In the genomic region with DNA sequence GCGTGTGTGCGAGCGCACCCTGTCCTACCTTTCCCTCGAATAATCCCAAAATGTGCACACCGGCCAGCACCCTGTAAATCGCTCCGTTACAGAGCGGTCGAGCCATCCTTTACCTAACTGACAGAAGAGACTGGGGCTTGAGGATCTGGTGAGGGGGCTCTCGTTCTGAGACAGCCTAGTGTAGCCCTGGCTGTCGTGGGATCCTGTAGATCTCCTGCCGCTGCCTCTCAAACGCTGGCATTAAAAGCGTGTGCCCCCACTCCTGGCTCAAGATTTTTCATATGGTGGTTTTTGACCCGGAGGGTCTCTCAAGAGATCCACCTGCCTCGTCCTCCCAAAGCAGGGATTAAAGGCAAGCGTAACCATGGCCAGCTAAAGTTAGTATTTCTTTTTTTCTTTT, we compare ENCODE assay signal across 8 mouse cellular contexts. TPM values are rescaled to one million over a fixed set of nuclear protein-coding genes. Genes with fewer than 3 reads are reported as not detected.
DNase-seq lines count a peak whose midpoint lies in the region; ATAC-seq and TF ChIP-seq lines count a peak whose summit lies in the region.
"Not testable (repeated sequence)": the region's sequence is repeated elsewhere in the genome, so short reads cannot be mapped to it uniquely, and the experiment has no call there.

A gene (minus strand): TSS at position 101 of the 400 bp plus-strand sequence.

- TF ChIP-seq POLR2A in cortical plate, adult 2 months (IDR thresholded peaks at IDR 0.05; ENCODE audit: extremely low read depth, insufficient read depth, low read length), result not testable (repeated sequence)

- peak within 1 kb of the TSS; percentile 100 for H3K9ac ChIP-seq in ES-E14 (ENCODE audit: insufficient read depth, low read depth, low read length, poor library complexity, severe bottlenecking)
- peak within 1 kb of the TSS; percentile 99 for H3K9ac ChIP-seq in heart, postnatal 0 days (replicated peaks; ENCODE audit: low read depth, low read length)
- peak within 1 kb of the TSS; percentile 99 for H3K9ac ChIP-seq in intestine, postnatal 0 days (ENCODE audit: low read depth, low read length)
- peak within 1 kb of the TSS; percentile 99 for H3K9ac ChIP-seq in lung, postnatal 0 days (replicated peaks; ENCODE audit: low read depth)
- peak within 1 kb of the TSS; percentile 100 for H3K9ac ChIP-seq in neural tube, embryonic 13.5 days

- DNase-seq in ES-E14 (ENCODE audit: low read depth, low spot score); gastrocnemius, adult 18-20 months (ENCODE audit: low spot score); heart, postnatal 0 days (ENCODE audit: low spot score); left cerebral cortex, postnatal 36 days (ENCODE audit: low spot score in 2 of 2); lung, postnatal 0 days (ENCODE audit: low spot score): not testable (repeated sequence)

- TF ChIP-seq CTCF in cortical plate, adult 2 months (IDR thresholded peaks at IDR 0.05; ENCODE audit: extremely low read depth, insufficient read depth, low read length); heart, postnatal 0 days (IDR thresholded peaks at IDR 0.05; ENCODE audit: low read depth); intestine, postnatal 0 days (IDR thresholded peaks at IDR 0.05; ENCODE audit: low read depth); lung, postnatal 0 days (IDR thresholded peaks at IDR 0.05): not testable (repeated sequence)

- TF ChIP-seq EP300 in heart, postnatal 0 days (IDR thresholded peaks at IDR 0.05; ENCODE audit: low read depth); lung, postnatal 0 days (IDR thresholded peaks at IDR 0.05): not testable (repeated sequence)

- ATAC-seq in heart, postnatal 0 days (ENCODE audit: insufficient read depth, low read depth); intestine, postnatal 0 days; lung, postnatal 0 days; neural tube, embryonic 13.5 days (ENCODE audit: low read depth): not testable (repeated sequence)

- H3K36me3 ChIP-seq in ES-E14 (ENCODE audit: control insufficient read depth, insufficient read depth, low read length, poor library complexity, severe bottlenecking); heart, postnatal 0 days (replicated peaks; ENCODE audit: control insufficient read depth, insufficient read depth, low read length); intestine, postnatal 0 days (ENCODE audit: control insufficient read depth, insufficient read depth); lung, postnatal 0 days (ENCODE audit: insufficient read depth, low read length); neural tube, embryonic 13.5 days: not testable (repeated sequence)

- H3K27ac ChIP-seq in ES-E14 (ENCODE audit: insufficient read depth, low read depth, low read length, poor library complexity, severe bottlenecking), result peak within 1 kb of the TSS; percentile 97
- H3K27ac ChIP-seq in cortical plate, adult 2 months (ENCODE audit: insufficient read depth, low read length), result peak within 1 kb of the TSS; percentile 100
- peak within 1 kb of the TSS; percentile 97 for H3K27ac ChIP-seq in heart, postnatal 0 days (ENCODE audit: low read depth)
- H3K27ac ChIP-seq in intestine, postnatal 0 days (ENCODE audit: low read depth, low read length), result peak within 1 kb of the TSS; percentile 99
- peak within 1 kb of the TSS; percentile 99 for H3K27ac ChIP-seq in lung, postnatal 0 days (ENCODE audit: low read length)
- peak within 1 kb of the TSS; percentile 100 for H3K27ac ChIP-seq in neural tube, embryonic 13.5 days (replicated peaks)

- intact Hi-C loops in left cerebral cortex, postnatal 36 days (cut with DNase I), result loop anchor here (2.0 kb wide), 1 partner anchor 140 kb away; no protein-coding TSS in a partner anchor

- WGBS in heart, postnatal 0 days, result 9% methylated on average over 14 of the region's 17 CpGs
- 5% methylated on average over 17 of the region's 17 CpGs for WGBS in intestine, postnatal 0 days
- 9% methylated on average over 16 of the region's 17 CpGs for WGBS in lung, postnatal 0 days
- WGBS in neural tube, embryonic 13.5 days, result 8% methylated on average over 17 of the region's 17 CpGs

- peak within 1 kb of the TSS; percentile 94 to 99 for H3K4me3 ChIP-seq in ES-E14 (ENCODE audit: insufficient read depth in 1 of 2, low read depth in 1 of 2, low read length in 2 of 2, poor library complexity in 1 of 2, severe bottlenecking in 1 of 2)
- peak within 1 kb of the TSS; percentile 86 for H3K4me3 ChIP-seq in cortical plate, adult 2 months (ENCODE audit: insufficient read depth, low read length)
- H3K4me3 ChIP-seq in heart, postnatal 0 days (ENCODE audit: low read depth, low read length), result peak within 1 kb of the TSS; percentile 88
- H3K4me3 ChIP-seq in intestine, postnatal 0 days (ENCODE audit: low read depth, low read length), result peak within 1 kb of the TSS; percentile 98
- peak within 1 kb of the TSS; percentile 100 for H3K4me3 ChIP-seq in lung, postnatal 0 days (ENCODE audit: low read depth, low read length)
- H3K4me3 ChIP-seq in neural tube, embryonic 13.5 days, result peak within 1 kb of the TSS; percentile 79

- not testable (repeated sequence) for H3K9me3 ChIP-seq in ES-E14 (ENCODE audit: control insufficient read depth, insufficient read depth, low read depth, low read length); heart, postnatal 0 days (replicated peaks; ENCODE audit: control insufficient read depth, low read length); intestine, postnatal 0 days (ENCODE audit: control insufficient read depth); lung, postnatal 0 days (ENCODE audit: low read length); neural tube, embryonic 13.5 days

- not testable (repeated sequence) for H3K27me3 ChIP-seq in heart, postnatal 0 days (ENCODE audit: control insufficient read depth, insufficient read depth, low read length); intestine, postnatal 0 days (replicated peaks; ENCODE audit: control insufficient read depth, insufficient read depth, low read length); lung, postnatal 0 days (replicated peaks; ENCODE audit: insufficient read depth, low read length); neural tube, embryonic 13.5 days

- peak within 1 kb of the TSS; percentile 58 for H3K4me2 ChIP-seq in heart, postnatal 0 days (ENCODE audit: low read depth, low read length)
- H3K4me2 ChIP-seq in intestine, postnatal 0 days (replicated peaks; ENCODE audit: low read depth), result peak within 1 kb of the TSS; percentile 75
- peak within 1 kb of the TSS; percentile 51 for H3K4me2 ChIP-seq in lung, postnatal 0 days (replicated peaks; ENCODE audit: low read depth, low read length)
- H3K4me2 ChIP-seq in neural tube, embryonic 13.5 days, result peak within 1 kb of the TSS; percentile 57

- in situ Hi-C loops in ES-E14 (cut with MboI; ENCODE audit: low sequenced_read_pairs in 2 of 2, unreplicated experiment in 2 of 2), result not testable (repeated sequence)

- not testable (repeated sequence) for H3K4me1 ChIP-seq in ES-E14 (ENCODE audit: control insufficient read depth in 2 of 2, insufficient read depth in 2 of 2, low read length in 2 of 2, poor library complexity in 1 of 2); cortical plate, adult 2 months (ENCODE audit: control insufficient read depth, insufficient read depth, low read length); heart, postnatal 0 days (ENCODE audit: control insufficient read depth, insufficient read depth); intestine, postnatal 0 days (replicated peaks; ENCODE audit: control insufficient read depth, insufficient read depth, low read length); lung, postnatal 0 days (ENCODE audit: insufficient read depth, low read depth, low read length)
- H3K4me1 ChIP-seq in neural tube, embryonic 13.5 days (replicated peaks), result peaks cover 17% of the 10 kb centered on the region

RNA-seq across cellular contexts. Expression of the gene that starts here (rescaled TPM):
- total RNA-seq in ES-E14 (2012; rRNA removed), result 576 and 704 TPM in 2 replicates
- polyA plus RNA-seq in cortical plate, adult 2 months (2012; rRNA removed), result 341 and 350 TPM in 2 replicates
- 100 to 1,000 TPM; 255 to 260 TPM for total RNA-seq in gastrocnemius, adult 18-20 months (2021)
- 377 and 387 TPM in 2 replicates for total RNA-seq in heart, postnatal 0 days (2014; rRNA removed; ENCODE audit: low replicate concordance)
- 581 and 606 TPM in 2 replicates for polyA plus RNA-seq in heart, postnatal 0 days (2015; fragmentation: Nextera tagmentation; extraction: Ambion mirVana)
- polyA plus RNA-seq in intestine, postnatal 0 days (2015; fragmentation: Nextera tagmentation; extraction: Ambion mirVana), result 424 and 449 TPM in 2 replicates
- 100 to 1,000 TPM; 576 to 584 TPM for total RNA-seq in left cerebral cortex, postnatal 36 days (2021)
- 681 and 815 TPM in 2 replicates for polyA plus RNA-seq in lung, postnatal 0 days (2015; fragmentation: Nextera tagmentation; extraction: Ambion mirVana)
- 1,581 and 1,759 TPM in 2 replicates for polyA plus RNA-seq in neural tube, embryonic 13.5 days (2015; fragmentation: Nextera tagmentation; extraction: Ambion mirVana)
